Mouse (Mus musculus) ovary, adult 18-20 months (tissue): ENCODE results near the gene Cacna1e.
A peak's percentile ranks its signal among the peaks of the same experiment; 100 is the strongest.

Source experiments
- DNase-seq: peaks from one replicate; pipeline ENCODE4 v3.0.0; 2022; ENCODE audit warnings: low spot score, mixed read lengths

Gene Cacna1e

DNA sequence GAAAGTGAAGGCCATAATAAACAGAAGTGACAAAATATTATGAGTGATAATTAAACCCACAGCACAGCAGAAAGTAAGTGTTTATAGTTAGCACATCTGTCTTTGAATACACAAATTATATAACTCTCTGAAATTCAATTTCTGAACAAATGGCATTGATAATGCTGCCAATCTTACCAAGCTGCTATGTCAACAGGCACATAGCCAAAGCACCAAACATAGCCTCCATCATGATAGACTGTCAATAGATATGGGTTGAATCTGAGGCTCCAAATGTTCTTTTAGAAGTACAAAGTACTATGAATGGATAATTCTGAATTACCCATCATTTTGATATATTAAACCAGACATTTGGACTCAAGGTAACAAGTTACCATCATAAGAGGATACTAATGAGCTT, 372.6 kb downstream of the Cacna1e start:
- no peak for DNase-seq

DNA sequence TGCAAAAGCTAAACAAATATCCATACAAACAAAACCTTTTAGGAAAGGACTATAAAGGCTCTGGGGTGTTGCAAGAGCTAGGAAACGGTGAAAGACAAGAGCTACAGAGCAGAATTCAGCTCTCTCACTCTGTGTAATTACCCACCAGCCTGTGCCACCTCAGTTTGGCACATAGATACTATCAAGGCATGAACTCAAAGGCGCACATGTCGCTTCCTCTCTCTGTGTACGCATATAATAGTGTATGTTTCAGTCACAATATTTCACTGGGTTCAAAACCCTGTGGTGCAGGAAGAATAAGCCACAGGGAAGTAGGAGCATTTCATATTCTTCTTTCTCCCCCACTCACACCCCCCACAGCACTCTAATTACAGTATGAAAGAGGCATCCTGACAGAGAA, 380.3 kb downstream of the Cacna1e start:
- DNase-seq = no peak

DNA sequence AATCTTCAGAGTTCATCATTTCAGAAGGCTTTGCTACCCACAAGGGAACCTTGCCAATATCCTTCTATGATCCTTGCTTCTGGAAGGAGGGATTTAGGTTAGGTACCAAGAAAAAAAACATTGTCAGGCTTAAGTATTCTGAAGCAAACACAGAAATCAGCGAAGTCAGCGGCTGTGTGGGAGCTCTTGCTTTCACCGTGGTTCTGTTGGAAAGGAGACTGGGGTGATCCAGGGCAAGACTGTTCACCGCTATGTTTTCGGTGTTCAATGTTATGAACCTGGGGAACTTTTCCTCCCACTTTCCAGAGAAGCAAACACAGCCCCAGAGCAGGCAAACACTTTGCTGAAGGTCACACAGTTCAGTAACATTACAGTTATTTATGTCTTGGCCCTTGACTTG, 383.4 kb downstream of the Cacna1e start:
- peak; percentile 53 for DNase-seq

DNA sequence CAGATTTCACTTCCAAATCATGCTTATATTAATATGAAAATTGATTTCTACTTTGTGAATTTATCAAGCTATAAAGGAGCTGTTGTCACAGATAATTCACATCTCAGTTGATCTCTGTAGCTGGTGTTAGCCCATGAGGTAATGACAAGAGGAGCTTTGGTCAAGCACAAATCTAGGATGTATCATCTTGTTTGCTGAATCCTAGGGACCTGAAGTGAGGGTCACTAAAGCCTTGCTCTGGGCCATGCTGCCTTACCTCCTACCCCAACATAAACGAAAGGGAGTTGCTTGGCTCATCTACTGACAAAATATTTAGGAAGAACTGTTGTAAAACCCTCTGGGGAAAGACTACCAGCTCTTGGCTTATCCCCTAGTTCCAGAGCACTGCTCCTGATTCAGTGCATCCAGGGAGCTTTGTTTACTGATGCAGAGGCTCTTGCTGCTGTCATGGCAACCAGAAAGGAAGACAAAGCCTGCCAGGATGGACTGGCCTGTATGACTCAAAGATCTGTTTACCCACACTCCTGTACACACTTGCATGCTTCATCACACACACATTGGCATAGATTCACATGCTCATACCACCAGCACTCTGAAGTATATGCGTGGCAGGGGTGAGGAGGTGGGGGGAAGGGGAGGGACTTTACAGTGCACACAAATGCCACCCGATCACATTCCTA, 384.0 kb downstream of the Cacna1e start:
- DNase-seq = peak; percentile 13

DNA sequence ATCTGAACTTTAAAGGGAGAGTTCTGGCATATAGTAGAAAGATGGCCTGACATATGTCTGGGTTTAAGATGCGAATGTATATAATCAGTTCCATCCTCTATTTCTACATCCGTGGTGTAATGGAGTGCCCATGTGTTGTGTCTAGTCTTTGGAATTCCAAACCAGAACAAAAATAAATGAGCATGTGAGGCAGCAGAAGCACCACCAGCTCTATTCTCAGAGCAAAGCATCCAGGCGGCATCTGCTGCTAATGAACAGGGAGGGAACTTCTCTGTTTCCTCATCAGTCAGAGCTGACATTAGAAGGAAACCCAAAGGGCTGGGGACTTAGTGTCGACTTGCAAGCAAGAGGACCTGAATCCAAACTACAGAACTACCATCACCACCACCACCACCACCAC, 385.5 kb downstream of the Cacna1e start:
- no peak for DNase-seq

DNA sequence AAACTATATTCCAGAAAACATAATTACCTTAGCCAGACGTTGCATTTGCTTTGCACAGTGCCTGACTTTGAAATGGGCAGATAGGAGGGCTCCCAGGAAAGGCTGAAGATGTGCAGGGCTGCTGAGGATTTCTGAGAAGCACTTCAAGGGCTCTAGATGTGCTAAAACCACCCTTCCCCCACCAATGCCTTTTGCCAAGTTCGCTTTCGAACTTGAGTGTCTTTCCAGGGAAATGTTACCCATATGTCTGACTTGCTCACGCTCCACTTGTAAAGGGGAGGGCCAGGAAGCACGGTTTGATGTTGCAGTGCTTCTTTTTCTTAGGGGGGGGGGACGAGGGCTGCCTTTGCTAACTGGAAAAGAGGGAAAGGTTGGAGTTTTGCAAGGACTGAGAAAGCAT, 393.2 kb downstream of the Cacna1e start:
- DNase-seq = no peak

DNA sequence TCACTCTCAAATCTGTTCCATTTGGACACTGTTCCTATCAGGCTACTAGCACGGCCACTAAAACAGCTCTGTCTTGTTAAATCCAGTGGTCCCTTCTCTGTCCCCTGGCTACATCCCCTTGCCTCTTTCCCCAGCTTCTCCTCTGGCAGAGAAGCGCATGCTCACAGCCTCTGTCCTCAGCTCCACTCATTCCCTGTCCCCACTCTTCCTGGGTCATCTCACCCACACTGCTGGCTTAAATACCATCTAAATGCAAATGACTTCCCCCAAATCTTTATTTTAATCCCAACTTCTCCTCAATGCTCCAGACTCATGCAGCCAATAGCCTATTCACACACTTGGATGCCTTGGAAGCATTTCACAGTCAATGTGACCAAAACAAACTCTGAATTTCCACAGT, 407.6 kb downstream of the Cacna1e start:
- DNase-seq = no peak

DNA sequence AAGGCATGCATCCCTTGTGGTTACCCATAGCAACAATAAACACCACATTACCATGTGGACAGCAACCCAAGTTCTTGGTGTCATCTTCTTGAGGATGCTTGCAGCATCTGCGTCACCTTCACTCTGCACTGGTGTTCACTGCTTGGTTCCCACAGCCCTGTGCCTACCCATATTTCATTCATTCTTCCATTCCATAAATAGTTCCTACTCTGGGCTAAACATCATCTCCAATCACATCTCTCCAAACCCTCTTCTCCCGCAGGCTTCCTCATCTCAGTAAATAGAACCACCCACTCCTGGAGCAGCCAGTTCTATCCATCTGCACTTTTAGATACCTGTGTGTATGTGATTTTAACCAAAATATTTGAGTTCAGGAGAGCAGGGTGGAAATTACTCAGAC, 408.6 kb downstream of the Cacna1e start:
- DNase-seq = no peak

DNA sequence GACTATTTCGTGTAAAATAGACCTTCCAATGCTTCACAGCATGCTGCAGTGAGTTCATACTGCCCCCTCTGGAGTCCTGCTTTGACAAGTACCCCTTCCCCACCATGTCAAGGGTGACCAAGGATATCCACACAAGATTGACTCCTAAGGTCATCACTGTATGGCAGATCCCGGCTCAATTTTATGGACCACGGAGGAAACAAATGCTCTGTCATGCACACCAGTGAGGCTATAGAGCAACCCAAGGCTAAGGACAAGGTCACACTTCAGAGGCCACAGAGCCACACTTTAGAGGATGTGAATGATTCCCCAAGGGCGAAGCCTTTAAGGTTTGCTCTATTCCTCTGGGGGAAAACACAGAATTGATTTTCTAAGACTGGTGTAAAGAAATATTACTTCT, 410.1 kb downstream of the Cacna1e start:
- DNase-seq = no peak

DNA sequence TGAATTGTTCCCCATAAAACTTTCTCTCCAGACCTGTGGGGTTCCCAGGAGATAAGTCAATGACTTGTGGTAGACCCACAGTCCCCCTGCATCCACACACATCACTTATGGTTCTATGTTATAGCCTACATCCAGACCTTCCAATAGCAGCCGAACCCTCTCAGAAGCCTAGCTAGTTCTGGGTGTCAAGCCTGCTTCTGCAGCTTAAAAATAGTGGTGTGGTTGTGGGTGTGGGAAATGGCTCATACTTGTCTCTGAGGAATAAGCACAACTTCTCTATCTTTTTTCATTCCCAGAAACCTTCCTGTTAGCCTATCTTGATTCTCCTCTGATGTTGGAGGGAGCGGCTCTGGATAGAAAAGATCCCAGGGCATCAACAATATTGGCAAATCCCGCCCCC, 417.0 kb downstream of the Cacna1e start:
- DNase-seq = no peak

DNA sequence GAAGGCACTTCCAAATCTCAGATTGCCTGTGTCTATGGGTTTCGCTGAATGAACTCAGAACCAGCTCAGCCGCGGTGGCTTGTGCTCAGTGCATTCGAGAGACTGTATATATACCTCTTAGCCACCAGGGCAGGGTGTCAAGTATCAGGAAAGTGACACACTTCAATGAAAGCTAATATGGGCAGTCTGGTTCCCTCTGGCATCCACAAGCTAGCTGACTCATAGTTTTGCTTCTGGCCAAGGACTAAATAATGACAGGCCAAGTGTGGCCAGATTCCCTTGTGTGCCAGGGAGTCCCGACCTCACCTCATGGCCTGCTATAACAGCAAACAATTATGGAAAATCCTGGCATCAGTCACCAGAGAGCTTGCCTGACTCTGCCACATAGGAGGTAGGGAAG, 422.8 kb downstream of the Cacna1e start:
- no peak for DNase-seq

DNA sequence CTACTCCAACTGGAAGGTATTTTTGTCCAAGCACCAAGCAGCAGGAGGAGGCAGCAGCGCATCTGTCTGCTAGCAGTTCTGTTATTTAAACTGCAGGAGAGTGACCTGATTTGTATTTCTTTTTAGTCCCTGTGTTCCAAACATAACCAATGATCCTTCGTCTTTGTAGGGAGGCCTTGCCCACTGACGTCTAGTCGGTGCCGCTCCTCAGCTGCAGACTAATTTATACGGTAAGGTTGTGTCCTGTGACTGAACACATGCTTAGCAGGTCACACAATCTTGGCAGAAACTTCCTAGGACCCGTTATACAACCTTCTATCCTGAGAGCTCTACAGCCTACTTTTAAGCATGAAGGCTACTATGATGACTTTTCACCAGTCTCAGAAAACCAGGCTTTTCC, 424.2 kb downstream of the Cacna1e start:
- no peak for DNase-seq

DNA sequence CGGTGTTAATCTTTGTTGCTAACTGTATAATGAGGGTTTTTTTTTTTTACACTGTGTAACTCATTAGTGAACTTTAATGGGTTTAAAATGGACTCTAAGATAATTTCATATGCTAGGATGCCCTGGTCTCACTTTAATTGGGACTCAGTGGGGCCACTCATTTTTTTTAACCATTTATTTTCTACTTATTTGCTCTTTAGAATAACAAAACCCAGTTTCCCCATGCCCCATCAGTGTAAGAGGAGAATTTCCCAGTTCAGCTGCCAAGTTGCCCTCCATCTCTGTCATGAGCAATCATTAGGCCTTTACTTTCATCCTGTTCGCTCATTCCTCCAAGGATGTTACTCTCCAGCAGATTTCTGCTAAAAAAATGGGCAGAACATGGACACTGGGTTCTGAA, 425.7 kb downstream of the Cacna1e start:
- DNase-seq = no peak

DNA sequence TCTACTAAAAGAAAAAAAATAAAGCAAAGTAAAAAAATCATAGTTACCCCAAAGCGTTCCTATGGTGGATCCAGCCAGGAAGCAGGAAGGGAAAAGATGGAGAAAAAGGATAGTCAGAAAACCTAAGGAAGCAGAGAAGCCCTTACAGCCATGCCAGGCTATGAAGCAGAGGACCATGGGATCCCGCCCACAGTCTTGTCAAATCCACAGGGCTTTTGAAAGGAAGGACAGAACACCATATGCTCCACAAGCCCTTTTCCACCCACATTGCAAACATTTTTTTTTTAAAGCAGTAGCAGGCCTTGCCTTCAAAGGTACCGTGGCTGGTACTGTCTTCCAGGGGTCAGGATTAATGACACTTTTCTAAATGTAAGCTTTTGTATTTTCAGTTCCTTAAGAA, 433.5 kb downstream of the Cacna1e start:
- DNase-seq = no peak

DNA sequence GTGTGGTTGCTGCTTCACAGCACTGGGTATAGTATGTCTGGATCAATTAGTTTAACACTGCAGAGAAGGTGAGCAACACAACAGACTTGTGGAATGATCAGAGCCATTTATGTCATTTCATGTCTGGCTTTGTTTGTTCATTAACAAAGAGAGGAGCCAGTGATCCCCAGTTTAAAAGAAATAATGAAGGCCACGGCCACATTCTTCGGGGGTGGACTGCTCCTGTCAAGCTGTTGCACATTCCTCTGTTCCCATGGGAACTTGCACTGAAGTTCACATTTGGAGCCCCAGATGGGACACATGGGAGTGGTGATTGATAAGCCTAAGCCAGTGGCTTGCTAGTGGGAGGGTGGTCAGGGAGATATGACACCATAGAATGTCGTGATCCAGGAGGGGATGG, 437.8 kb downstream of the Cacna1e start:
- DNase-seq = no peak

DNA sequence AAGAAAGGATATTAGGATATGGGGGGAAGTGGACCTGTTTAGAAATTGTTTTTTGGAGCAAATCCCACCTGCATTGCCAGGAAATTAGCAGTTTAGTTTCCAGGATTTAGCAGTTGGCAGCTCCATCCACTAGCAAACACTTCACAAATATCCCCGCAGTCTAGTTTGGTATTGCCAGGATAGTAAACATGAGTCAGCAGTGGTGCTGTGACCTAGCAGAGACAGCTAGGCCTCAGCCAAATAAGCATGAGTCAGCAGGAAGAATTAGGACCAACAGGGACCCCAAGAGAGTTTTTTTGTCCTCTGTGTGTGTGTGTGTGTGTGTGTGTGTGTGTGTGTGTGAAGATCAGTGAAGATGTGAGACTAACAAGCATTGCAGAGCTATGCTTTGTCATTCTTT, 450.8 kb downstream of the Cacna1e start:
- no peak for DNase-seq

DNA sequence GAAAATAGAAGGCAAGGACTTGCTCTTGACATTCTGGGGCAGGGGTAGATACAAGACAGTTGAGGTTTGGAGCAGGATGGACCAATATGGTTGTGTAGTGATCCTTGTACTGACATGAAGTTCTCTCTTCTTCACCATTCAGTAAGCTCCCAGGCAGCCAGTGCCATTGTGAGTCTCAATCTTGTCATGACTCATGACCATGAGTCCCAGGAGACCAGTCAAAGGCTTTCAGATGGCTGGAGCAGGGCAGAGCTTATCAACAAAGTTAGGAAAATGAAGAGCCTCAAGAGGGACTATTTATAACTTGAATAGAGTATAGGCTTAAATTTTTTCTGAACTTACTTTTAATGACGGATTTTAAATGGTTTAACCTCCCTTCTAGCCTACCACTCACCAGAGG, 451.2 kb downstream of the Cacna1e start:
- DNase-seq = no peak

DNA sequence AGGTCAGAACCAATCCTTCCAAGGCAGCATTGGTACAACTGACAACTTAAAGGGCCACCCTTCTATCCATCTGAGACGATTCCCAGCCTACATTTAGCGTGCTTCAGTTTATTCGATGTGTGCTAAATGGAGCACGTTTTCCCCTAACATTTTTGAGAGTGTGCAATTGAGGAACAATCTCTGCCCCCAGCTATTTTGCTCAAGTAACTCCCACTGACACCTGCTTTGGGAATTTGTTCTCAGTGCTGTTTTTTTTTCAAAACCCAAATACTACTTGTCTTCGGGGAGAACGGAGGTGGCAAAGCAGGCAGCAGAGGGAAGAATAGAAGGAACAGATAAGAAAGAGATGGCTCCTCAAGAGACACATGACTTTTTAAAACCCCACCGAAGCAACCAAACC, 456.0 kb downstream of the Cacna1e start:
- no peak for DNase-seq

DNA sequence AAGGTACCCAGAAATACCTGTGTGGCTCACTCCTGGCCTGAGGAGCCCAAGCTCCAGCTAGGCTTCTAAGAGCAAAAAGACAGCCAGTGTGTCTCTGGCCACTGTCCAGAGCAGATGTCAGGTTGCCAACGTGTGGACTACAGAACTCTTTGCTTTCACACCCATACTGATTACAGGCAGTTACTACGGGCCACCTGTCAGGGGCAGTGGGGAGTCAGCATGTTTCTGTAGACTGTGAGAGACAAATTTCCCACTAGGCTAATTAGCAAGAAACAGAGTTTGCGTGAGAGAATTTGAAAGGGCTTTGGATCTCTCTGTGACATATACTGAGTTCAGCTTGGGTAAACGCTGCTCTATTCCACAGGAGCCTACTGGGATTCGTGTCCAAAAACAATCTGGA, 466.0 kb downstream of the Cacna1e start:
- no peak for DNase-seq

DNA sequence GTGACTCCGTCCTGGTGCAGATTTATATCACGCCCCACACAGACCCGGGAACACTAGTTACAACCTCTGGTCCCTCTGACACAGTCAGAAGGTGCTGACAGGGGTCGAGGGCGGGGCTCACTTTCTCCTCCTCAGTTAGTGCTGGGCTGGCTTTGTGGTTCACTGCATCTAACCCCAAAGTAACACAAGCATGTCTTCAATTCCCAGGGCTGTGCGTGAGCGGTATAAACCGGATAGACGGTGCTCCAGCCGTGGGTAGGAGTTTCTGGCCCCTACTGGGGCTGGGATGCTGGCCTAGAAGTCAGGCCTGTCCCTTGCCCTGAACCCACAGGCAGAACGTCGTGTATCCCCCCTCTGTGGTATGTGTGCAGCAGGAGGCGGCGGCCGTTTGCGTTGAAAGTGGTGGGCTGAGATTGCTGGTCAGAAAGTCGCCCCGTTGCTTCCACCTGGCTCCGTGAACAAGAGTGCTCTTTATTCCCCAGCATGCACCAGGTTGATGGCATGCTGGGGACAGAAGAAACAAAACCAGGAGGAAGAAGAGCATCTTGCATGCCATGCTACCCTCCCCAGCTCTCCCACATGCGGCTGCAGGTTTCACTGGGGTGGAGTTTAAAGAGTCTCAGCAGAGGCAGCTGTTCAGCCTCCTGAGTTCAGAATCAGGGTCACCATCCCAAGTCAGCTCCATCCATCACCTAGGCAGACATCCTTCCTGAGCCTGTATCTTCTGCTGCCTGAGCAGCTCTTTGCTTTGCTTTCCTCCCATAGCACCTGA, 467.7 kb downstream of the Cacna1e start:
- no peak for DNase-seq

DNA sequence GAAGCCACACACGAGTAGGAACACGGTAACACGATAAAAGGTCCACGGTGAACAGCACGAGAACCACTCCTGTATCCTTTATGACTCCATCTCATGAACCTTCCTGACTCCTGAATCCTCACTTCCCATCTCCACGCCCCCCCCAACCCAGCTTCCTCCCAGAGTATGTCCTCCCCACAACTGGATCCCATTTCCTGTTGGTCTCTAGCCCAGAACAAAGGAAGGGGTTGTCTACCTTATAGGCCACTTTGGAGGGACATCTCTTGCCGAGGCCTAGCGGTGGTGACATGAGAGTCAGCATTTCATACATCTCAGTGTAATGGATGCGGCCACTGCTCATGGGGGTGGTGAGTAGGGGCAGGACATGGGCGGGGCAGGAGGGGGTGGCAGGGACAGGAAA, 468.5 kb downstream of the Cacna1e start:
- DNase-seq = no peak

DNA sequence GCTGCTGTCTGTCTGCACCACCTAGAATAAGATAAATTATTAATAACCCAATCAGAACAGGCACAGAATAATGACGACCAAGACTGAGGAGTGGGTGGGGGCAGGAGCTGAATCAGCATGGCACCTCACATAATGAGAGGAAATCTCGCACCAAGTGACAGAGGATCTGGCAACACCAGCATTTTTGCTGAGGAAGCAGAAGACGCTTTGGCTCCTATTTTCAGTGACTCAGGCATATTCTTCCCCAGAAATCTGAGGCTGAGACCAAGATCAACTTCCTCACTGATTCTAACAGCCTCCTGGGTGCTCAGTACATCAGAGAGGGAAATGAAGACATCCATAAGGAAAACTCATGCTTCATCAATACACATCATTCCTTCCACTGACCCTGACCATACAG, 471.2 kb downstream of the Cacna1e start:
- no peak for DNase-seq

DNA sequence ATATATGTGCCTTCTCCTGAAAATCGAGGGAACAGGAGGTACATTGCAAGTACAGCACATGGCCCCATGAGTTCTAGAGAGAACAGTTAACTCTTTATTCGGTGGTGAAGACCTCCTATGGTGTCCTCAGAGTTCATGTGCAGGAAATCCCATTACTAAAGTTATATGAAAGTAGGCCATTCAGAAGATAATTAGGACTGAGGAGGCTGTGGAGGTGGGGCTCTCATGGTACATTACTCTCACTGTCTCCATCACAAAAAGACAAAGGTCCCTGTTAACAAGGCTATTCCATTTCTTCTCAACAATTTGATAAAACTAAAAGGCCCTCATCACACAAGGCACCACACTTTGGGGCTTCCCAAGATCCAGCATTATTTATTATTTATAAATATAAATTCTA, 475.2 kb downstream of the Cacna1e start:
- no peak for DNase-seq

DNA sequence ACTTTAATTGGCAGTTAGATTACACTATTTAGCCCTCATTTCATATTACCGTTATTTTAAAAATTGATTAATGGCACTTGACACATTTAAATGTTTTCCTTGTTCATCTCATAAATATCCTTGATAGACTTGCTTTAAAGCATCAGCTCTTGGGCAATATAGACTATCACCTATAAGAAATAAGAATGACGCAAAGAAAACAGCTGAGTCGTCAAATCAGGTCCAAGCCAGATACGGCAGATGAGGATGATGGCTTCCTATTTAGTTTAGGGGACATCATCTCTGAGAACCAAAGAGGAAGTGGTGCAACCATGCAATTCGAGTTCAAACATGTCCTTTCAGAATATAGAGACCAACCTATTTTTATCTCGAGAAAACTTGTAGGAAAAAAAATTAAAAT, 492.3 kb downstream of the Cacna1e start:
- no peak for DNase-seq
